Mouse (Mus musculus) MEL (cell line): Measurements from ENCODE around the gene Rpl31. TPM values are rescaled to one million over a fixed set of nuclear protein-coding genes. Genes with fewer than 3 reads are reported as not detected.

Experiments
- DNase-seq: peaks from one replicate; pipeline ENCODE4 v3.0.0; 2011; ENCODE audit warnings: low read depth, low spot score
- H3K27ac ChIP-seq: 2 replicates; pipeline ENCODE4 v1.5.1; 2012; ENCODE audit warnings: low read depth, mild to moderate bottlenecking, control low read depth, low read length, moderate library complexity; ENCODE audit not compliant: control insufficient read depth
- H3K27me3 ChIP-seq, 2 experiments: fragments of 150-350 bp in 1 of 2; sonication (generic) in 1 of 2; 2 replicates each; pipeline ENCODE4 v1.6.1; 2012; ENCODE audit warnings: low read length in 2 of 2, mild to moderate bottlenecking in 2 of 2, improper control_type of control experiment in 1 of 2, moderate library complexity in 1 of 2; ENCODE audit not compliant: insufficient read depth in 2 of 2, control insufficient read depth in 1 of 2
- H3K36me3 ChIP-seq, 2 experiments: 2 replicates each; pipeline ENCODE4 v1.6.1; 2012 to 2014; ENCODE audit warnings: low read length in 2 of 2, improper control_type of control experiment in 1 of 2, inconsistent platforms in 1 of 2, mild to moderate bottlenecking in 1 of 2; ENCODE audit not compliant: insufficient read depth in 2 of 2, control insufficient read depth in 1 of 2
- H3K4me1 ChIP-seq, 2 experiments: fragments of 150-350 bp in 1 of 2; sonication (generic) in 1 of 2; 2 replicates each; pipeline ENCODE4 v1.6.1; 2012; ENCODE audit warnings: low read length in 2 of 2, improper control_type of control experiment in 1 of 2, mild to moderate bottlenecking in 1 of 2; ENCODE audit not compliant: insufficient read depth in 2 of 2, control insufficient read depth in 1 of 2
- H3K4me3 ChIP-seq, 2 experiments: fragments of 150-350 bp in 1 of 2; sonication (generic) in 1 of 2; 2 replicates each; pipeline ENCODE4 v1.5.1; 2012; ENCODE audit warnings: low read depth in 2 of 2, low read length in 2 of 2, mild to moderate bottlenecking in 2 of 2, moderate library complexity in 2 of 2, control low read depth in 1 of 2, improper control_type of control experiment in 1 of 2; ENCODE audit not compliant: control insufficient read depth in 1 of 2, insufficient read depth in 1 of 2
- H3K79me2 ChIP-seq: 2 replicates; pipeline ENCODE4 v1.6.1; 2012; ENCODE audit warnings: mild to moderate bottlenecking, low read length, moderate library complexity; ENCODE audit not compliant: control insufficient read depth, poor library complexity, insufficient read depth
- H3K9ac ChIP-seq: 2 replicates; pipeline ENCODE4 v1.6.1; 2012; ENCODE audit warnings: low read depth, mild to moderate bottlenecking, control low read depth, low read length, moderate library complexity; ENCODE audit not compliant: control insufficient read depth, poor library complexity, severe bottlenecking
- H3K9me3 ChIP-seq: fragments of 150-350 bp; sonication (generic); replicated peaks from 2 replicates; pipeline ENCODE4 v1.6.1; 2012; ENCODE audit warnings: mild to moderate bottlenecking, low read length, improper control_type of control experiment, moderate library complexity; ENCODE audit not compliant: insufficient read depth
- BHLHE40 ChIP-seq: IDR thresholded peaks from 2 replicates; pipeline ENCODE4 v1.6.1; 2012; ENCODE audit warnings: low read depth, mild to moderate bottlenecking, inconsistent platforms, low read length, improper control_type of control experiment, borderline replicate concordance
- CHD1 ChIP-seq: IDR thresholded peaks from 2 replicates; pipeline ENCODE4 v1.6.1; 2012; ENCODE audit warnings: low read depth, mild to moderate bottlenecking, inconsistent platforms, low read length, improper control_type of control experiment
- E2F4 ChIP-seq: IDR thresholded peaks from 2 replicates; pipeline ENCODE4 v1.6.1; 2011; ENCODE audit warnings: low read depth, low read length, improper control_type of control experiment, borderline replicate concordance
- ELF1 ChIP-seq: IDR thresholded peaks from 2 replicates; pipeline ENCODE4 v1.6.1; 2014; ENCODE audit warnings: low read depth, mild to moderate bottlenecking, inconsistent platforms, low read length, improper control_type of control experiment, moderate library complexity
- ETS1 ChIP-seq: IDR thresholded peaks from 2 replicates; pipeline ENCODE4 v1.6.1; 2012; ENCODE audit warnings: low read depth, mild to moderate bottlenecking, inconsistent platforms, low read length, improper control_type of control experiment, moderate library complexity
- GATA1 ChIP-seq: IDR thresholded peaks from 2 replicates; pipeline ENCODE4 v1.6.1; 2011; ENCODE audit warnings: low read depth, low read length, improper control_type of control experiment
- JUND ChIP-seq: IDR thresholded peaks from 2 replicates; pipeline ENCODE4 v1.6.1; 2011; ENCODE audit warnings: low read depth, mild to moderate bottlenecking, improper control_type of control experiment, low read length
- KAT2A ChIP-seq: conservative IDR thresholded peaks from 2 replicates; pipeline ENCODE4 v1.6.1; 2012; ENCODE audit warnings: low read depth, low read length, improper control_type of control experiment, inconsistent platforms
- MAFK ChIP-seq: IDR thresholded peaks from 2 replicates; pipeline ENCODE4 v1.6.1; 2011; ENCODE audit warnings: low read depth, mild to moderate bottlenecking, low read length, improper control_type of control experiment, borderline replicate concordance
- MEF2A ChIP-seq: IDR thresholded peaks from 2 replicates; pipeline ENCODE4 v1.6.1; 2014; ENCODE audit warnings: low read depth, mild to moderate bottlenecking, inconsistent platforms, low read length, improper control_type of control experiment; ENCODE audit not compliant: poor library complexity, insufficient replicate concordance, severe bottlenecking; ENCODE audit errors: extremely low read depth
- MYC ChIP-seq: IDR thresholded peaks from 2 replicates; pipeline ENCODE4 v1.6.1; 2011; ENCODE audit warnings: low read depth, mild to moderate bottlenecking, low read length, improper control_type of control experiment, moderate library complexity
- NRF1 ChIP-seq: IDR thresholded peaks from 2 replicates; pipeline ENCODE4 v1.6.1; 2014; ENCODE audit warnings: low read depth, mild to moderate bottlenecking, inconsistent platforms, low read length, improper control_type of control experiment, moderate library complexity; ENCODE audit not compliant: poor library complexity, insufficient read depth, severe bottlenecking
- UBTF ChIP-seq: IDR thresholded peaks from 2 replicates; pipeline ENCODE4 v1.6.1; 2012; ENCODE audit warnings: low read depth, mild to moderate bottlenecking, inconsistent platforms, low read length, improper control_type of control experiment, moderate library complexity, borderline replicate concordance; ENCODE audit not compliant: insufficient read depth
- USF1 ChIP-seq: IDR thresholded peaks from 2 replicates; pipeline ENCODE4 v1.6.1; 2014; ENCODE audit warnings: low read depth, mild to moderate bottlenecking, inconsistent platforms, low read length, improper control_type of control experiment, moderate library complexity
- USF2 ChIP-seq, 2 experiments: IDR thresholded peaks; 2 replicates each; pipeline ENCODE4 v1.6.1; 2011 to 2012; ENCODE audit warnings: improper control_type of control experiment in 2 of 2, low read length in 2 of 2, borderline replicate concordance in 1 of 2, inconsistent platforms in 1 of 2, low read depth in 1 of 2, mild to moderate bottlenecking in 1 of 2; ENCODE audit not compliant: insufficient read depth in 1 of 2
- ZKSCAN1 ChIP-seq: IDR thresholded peaks from 2 replicates; pipeline ENCODE4 v1.6.1; 2012; ENCODE audit warnings: low read depth, mild to moderate bottlenecking, inconsistent platforms, low read length, improper control_type of control experiment, moderate library complexity
- polyA plus RNA-seq, 2 experiments: library from polyadenylated mRNA; stranded (reverse) in 1 of 2; unstranded in 1 of 2; fragments of >175 nt in 1 of 2; fragments of >200 nt in 1 of 2; gene quantifications; 2 replicates each; pipeline versions ENCODE4 v1.2.1 to v1.2.4; 2012; ENCODE audit warnings: low replicate concordance in 2 of 2, low read depth in 1 of 2; ENCODE audit not compliant: insufficient read length in 2 of 2, insufficient read depth in 1 of 2, missing spikeins in 1 of 2
- total RNA-seq: library from RNA; depleted of rRNA; stranded (reverse); fragments of 300-350 nt; gene quantifications from 2 replicates; pipeline ENCODE4 v1.2.3, GENCODE M21; 2012

Rpl31 gene
- total and polyA plus RNA-seq, 3 experiments: 848 to 2,111 TPM; not detected in 1

GRCm38 (mm10) chr1:39349001-39349400 lies 18.6 kb upstream of the Rpl31 start:
- H3K27ac ChIP-seq: no peak overlapping the region
- DNase-seq: peak; percentile 19
- TF ChIP-seq ETS1: peak; percentile 32; the same call in 1 of the 2 replicates
- no peak for TF ChIP-seq E2F4
- TF ChIP-seq USF1: no peak

GRCm38 (mm10) chr1:39349427-39349826 lies 18.2 kb upstream of the Rpl31 start:
- Histone ChIP-seq H3K27ac (no peak overlapping the region), H3K4me1 (no peaks in the 10 kb centered on the region), H3K9ac (no peak overlapping the region), H3K36me3 (no peaks in the 10 kb centered on the region), H3K9me3 (no peaks in the 10 kb centered on the region), H3K27me3 (peaks cover 0 to 3% of the 10 kb centered on the region in 2 experiments; a peak in 2 of 4 replicates), H3K79me2 (no peaks in the 10 kb centered on the region), H3K4me3 (no peak overlapping the region)
- no peak for TF ChIP-seq USF2 (IDR thresholded peaks at IDR 0.05; ENCODE audit: borderline replicate concordance in 1 of 2, insufficient read depth in 1 of 2, low read depth in 1 of 2, low read length in 2 of 2)
- TF ChIP-seq GATA1: no peak
- TF ChIP-seq USF1: no peak
- TF ChIP-seq MAFK: no peak
- no peak for TF ChIP-seq MEF2A
- no peak for TF ChIP-seq BHLHE40
- TF ChIP-seq ELF1: no peak
- no peak for TF ChIP-seq MYC
- no peak for TF ChIP-seq JUND
- no peak for TF ChIP-seq CHD1
- no peak for TF ChIP-seq ZKSCAN1
- TF ChIP-seq NRF1: no peak
- TF ChIP-seq KAT2A: no peak
- TF ChIP-seq ETS1: no peak
- TF ChIP-seq UBTF: no peak
- no peak for DNase-seq

More at GRCm38 (mm10) chr1:39349001-39349400, 18.6 kb upstream of the Rpl31 start:
- no peaks in the 10 kb centered on the region for H3K36me3 ChIP-seq
- no peak overlapping the region for H3K4me3 ChIP-seq
- H3K9ac ChIP-seq: no peak overlapping the region
- H3K4me1 ChIP-seq: no peaks in the 10 kb centered on the region
- H3K9me3 ChIP-seq: no peaks in the 10 kb centered on the region
- peaks cover 0 to 3% of the 10 kb centered on the region in 2 experiments; a peak in 2 of 4 replicates for H3K27me3 ChIP-seq
- H3K79me2 ChIP-seq: no peaks in the 10 kb centered on the region
